Mouse (Mus musculus) myocyte (in vitro differentiated cells): ENCODE measurements at regions not wholly inside any gene's neighbourhood (a gene's known extent, or its start where the extent isn't known, plus 50 kb on each side); places are given as distances from the start of the nearest gene placed in this dataset.

Experiments used
- H3K27me3 ChIP-seq: one replicate; pipeline ENCODE4 v1.6.1; 2011; ENCODE audit not compliant: control insufficient read depth, insufficient read depth, insufficient read length
- H3K36me3 ChIP-seq: one replicate; pipeline ENCODE4 v1.6.1; 2011; ENCODE audit not compliant: control insufficient read depth, insufficient read depth
- H3K4me2 ChIP-seq: one replicate; pipeline ENCODE4 v1.6.1; 2011; ENCODE audit warnings: low read depth, control low read depth
- H3K4me3 ChIP-seq: one replicate; pipeline ENCODE4 v1.5.1; 2011; ENCODE audit warnings: mild to moderate bottlenecking, control low read depth, moderate library complexity
- H3K79me2 ChIP-seq: one replicate; pipeline ENCODE4 v1.6.1; 2011; ENCODE audit not compliant: control insufficient read depth, insufficient read depth
- H3ac ChIP-seq: one replicate; pipeline ENCODE4 v1.6.1; 2011; ENCODE audit not compliant: control insufficient read depth, insufficient read length
- CEBPB ChIP-seq: IDR thresholded peaks from 2 replicates; pipeline ENCODE4 v1.6.1; 2011; ENCODE audit warnings: mild to moderate bottlenecking, moderate library complexity; ENCODE audit not compliant: poor library complexity, insufficient read depth, severe bottlenecking
- E2F4 ChIP-seq: IDR thresholded peaks from one replicate; pipeline ENCODE4 v1.6.1; 2011; ENCODE audit warnings: mild to moderate bottlenecking, control low read depth, moderate library complexity; ENCODE audit not compliant: insufficient read depth
- MAX ChIP-seq: IDR thresholded peaks from one replicate; pipeline ENCODE4 v1.6.1; 2011; ENCODE audit warnings: low read depth, mild to moderate bottlenecking, control low read depth
- MYOD1 ChIP-seq, 3 experiments: IDR thresholded peaks; one replicate each; pipeline ENCODE4 v1.6.1; 2011; ENCODE audit warnings: control low read depth in 2 of 3, low read depth in 2 of 3, mild to moderate bottlenecking in 2 of 3, moderate library complexity in 1 of 3; ENCODE audit not compliant: insufficient read length in 2 of 3, control insufficient read depth in 1 of 3
- MYOG ChIP-seq, 3 experiments: IDR thresholded peaks; one replicate each; pipeline ENCODE4 v1.6.1; 2011; ENCODE audit warnings: control low read depth in 2 of 3, low read depth in 2 of 3, mild to moderate bottlenecking in 2 of 3; ENCODE audit not compliant: insufficient read length in 2 of 3, control insufficient read depth in 1 of 3, insufficient read depth in 1 of 3
- POLR2A ChIP-seq: IDR thresholded peaks from one replicate; pipeline ENCODE4 v1.6.1; 2011; ENCODE audit warnings: low read depth, mild to moderate bottlenecking, control low read depth, moderate library complexity; ENCODE audit not compliant: insufficient read length
- POLR2AphosphoS2 ChIP-seq: IDR thresholded peaks from one replicate; pipeline ENCODE4 v1.6.1; 2011; ENCODE audit warnings: low read depth, control low read depth; ENCODE audit not compliant: insufficient read length
- REST ChIP-seq: IDR thresholded peaks from one replicate; pipeline ENCODE4 v1.6.1; 2011; ENCODE audit warnings: mild to moderate bottlenecking, control low read depth, moderate library complexity; ENCODE audit not compliant: insufficient read depth, insufficient read length
- SRF ChIP-seq: IDR thresholded peaks from one replicate; pipeline ENCODE4 v1.6.1; 2011; ENCODE audit warnings: low read depth; ENCODE audit not compliant: control insufficient read depth, insufficient read length
- TCF12 ChIP-seq: IDR thresholded peaks from one replicate; pipeline ENCODE4 v1.6.1; 2011; ENCODE audit warnings: mild to moderate bottlenecking, control low read depth; ENCODE audit not compliant: poor library complexity, insufficient read depth, severe bottlenecking
- TCF3 ChIP-seq: IDR thresholded peaks from one replicate; pipeline ENCODE4 v1.6.1; 2011; ENCODE audit warnings: low read depth, control low read depth; ENCODE audit not compliant: insufficient read length
- USF1 ChIP-seq: IDR thresholded peaks from one replicate; pipeline ENCODE4 v1.6.1; 2011; ENCODE audit warnings: low read depth, mild to moderate bottlenecking, control low read depth, moderate library complexity

- Histone ChIP-seq H3ac (no peak overlapping the region), H3K27me3 (no peaks in the 10 kb centered on the region), H3K4me2 (no peak overlapping the region), H3K79me2 (no peaks in the 10 kb centered on the region), H3K36me3 (no peaks in the 10 kb centered on the region), H3K4me3 (no peak overlapping the region)
- TF ChIP-seq MAX = no peak
- no peak for TF ChIP-seq CEBPB
- no peak for TF ChIP-seq SRF
- TF ChIP-seq REST = no peak
- TF ChIP-seq TCF3 = no peak
- no peak for TF ChIP-seq USF1
- no peak for TF ChIP-seq MYOD1 (IDR thresholded peaks at IDR 0.05; ENCODE audit: control insufficient read depth in 1 of 3, insufficient read length in 2 of 3, low read depth in 2 of 3)
- TF ChIP-seq E2F4 = no peak
- TF ChIP-seq MYOG (IDR thresholded peaks at IDR 0.05; ENCODE audit: control insufficient read depth in 1 of 3, insufficient read depth in 1 of 3, insufficient read length in 2 of 3, low read depth in 2 of 3) = no peak
- no peak for TF ChIP-seq POLR2AphosphoS2
- TF ChIP-seq POLR2A = no peak
- no peak for TF ChIP-seq TCF12
These were observed 114.7 kb downstream of the Uri1 start for GRCm38 (mm10) chr7:37908618-37909130.

GRCm38 (mm10) chr7:37893885-37894284 is 120.4 kb upstream of the Zfp536 start:
- Histone ChIP-seq H3K36me3 (no peaks in the 10 kb centered on the region), H3ac (no peak overlapping the region), H3K79me2 (no peaks in the 10 kb centered on the region), H3K27me3 (no peaks in the 10 kb centered on the region), H3K4me2 (no peak overlapping the region), H3K4me3 (no peak overlapping the region)
- TF ChIP-seq POLR2A (no peak), USF1 (no peak), MAX (no peak), CEBPB (no peak), MYOD1 (IDR thresholded peaks at IDR 0.05; ENCODE audit: control insufficient read depth in 1 of 3, insufficient read length in 2 of 3, low read depth in 2 of 3) (no peak), TCF12 (no peak), TCF3 (no peak), POLR2AphosphoS2 (no peak), REST (no peak), E2F4 (no peak), MYOG (IDR thresholded peaks at IDR 0.05; ENCODE audit: control insufficient read depth in 1 of 3, insufficient read depth in 1 of 3, insufficient read length in 2 of 3, low read depth in 2 of 3) (no peak), SRF (no peak)

- Histone ChIP-seq H3K4me3 (no peak overlapping the region), H3ac (no peak overlapping the region), H3K27me3 (no peaks in the 10 kb centered on the region), H3K79me2 (no peaks in the 10 kb centered on the region), H3K4me2 (no peak overlapping the region), H3K36me3 (no peaks in the 10 kb centered on the region)
- TF ChIP-seq SRF = no peak
- no peak for TF ChIP-seq USF1
- TF ChIP-seq MYOG (IDR thresholded peaks at IDR 0.05; ENCODE audit: control insufficient read depth in 1 of 3, insufficient read depth in 1 of 3, insufficient read length in 2 of 3, low read depth in 2 of 3) = no peak
- TF ChIP-seq TCF3 = no peak
- no peak for TF ChIP-seq REST
- no peak for TF ChIP-seq POLR2A
- TF ChIP-seq TCF12 = no peak
These were observed 100.9 kb upstream of the Zfp536 start for GRCm38 (mm10) chr7:37874382-37874781.

GRCm38 (mm10) chr7:37870956-37871355 is 97.5 kb upstream of the Zfp536 start:
- Histone ChIP-seq H3K4me3 (no peak overlapping the region), H3K79me2 (no peaks in the 10 kb centered on the region), H3K27me3 (no peaks in the 10 kb centered on the region), H3ac (no peak overlapping the region), H3K4me2 (no peak overlapping the region), H3K36me3 (no peaks in the 10 kb centered on the region)
- TF ChIP-seq REST (no peak), E2F4 (no peak), CEBPB (no peak), USF1 (no peak), POLR2AphosphoS2 (no peak), TCF3 (no peak), MYOG (IDR thresholded peaks at IDR 0.05; ENCODE audit: control insufficient read depth in 1 of 3, insufficient read depth in 1 of 3, insufficient read length in 2 of 3, low read depth in 2 of 3) (no peak), POLR2A (no peak), MYOD1 (IDR thresholded peaks at IDR 0.05; ENCODE audit: control insufficient read depth in 1 of 3, insufficient read length in 2 of 3, low read depth in 2 of 3) (no peak), TCF12 (no peak), MAX (no peak), SRF (no peak)

- H3ac ChIP-seq = no peak overlapping the region
- no peaks in the 10 kb centered on the region for H3K79me2 ChIP-seq
- no peak overlapping the region for H3K4me2 ChIP-seq
- no peaks in the 10 kb centered on the region for H3K36me3 ChIP-seq
- no peak for TF ChIP-seq E2F4
- no peak for TF ChIP-seq MYOD1 (IDR thresholded peaks at IDR 0.05; ENCODE audit: control insufficient read depth in 1 of 3, insufficient read length in 2 of 3, low read depth in 2 of 3)
- TF ChIP-seq CEBPB = no peak
- no peak for TF ChIP-seq MYOG (IDR thresholded peaks at IDR 0.05; ENCODE audit: control insufficient read depth in 1 of 3, insufficient read depth in 1 of 3, insufficient read length in 2 of 3, low read depth in 2 of 3)
- no peak for TF ChIP-seq POLR2A
- no peak for TF ChIP-seq TCF12
- no peak overlapping the region for H3K4me3 ChIP-seq
- H3K27me3 ChIP-seq = no peaks in the 10 kb centered on the region
These were observed 93.0 kb upstream of the Zfp536 start for GRCm38 (mm10) chr7:37866468-37866867.
